Mouse (Mus musculus): ENCODE results near the gene Slc46a1. TPM values are rescaled to one million over a fixed set of nuclear protein-coding genes. Genes with fewer than 3 reads are reported as not detected.
A peak's percentile ranks its signal among the peaks of the same experiment; 100 is the strongest.

Gene Slc46a1
- polyA plus RNA-seq, 1 experiment, result 9.1 TPM

- Histone ChIP-seq H3K4me1 (ENCODE audit: control insufficient read depth, insufficient read depth, low read length) (no peaks in the 10 kb centered on the region), H3K27me3 (ENCODE audit: control insufficient read depth, insufficient read depth, low read length, poor library complexity, severe bottlenecking) (no peaks in the 10 kb centered on the region), H3K9me3 (replicated peaks; ENCODE audit: control insufficient read depth, insufficient read depth, low read length, poor library complexity, severe bottlenecking) (no peaks in the 10 kb centered on the region), H3K9ac (ENCODE audit: low read depth, poor library complexity, severe bottlenecking) (no peak overlapping the region), H3K4me3 (ENCODE audit: low read depth, low read length) (no peak overlapping the region), H3K27ac (ENCODE audit: insufficient read depth, low read length) (no peak overlapping the region), H3K36me3 (ENCODE audit: control insufficient read depth, insufficient read depth, low read length, poor library complexity, severe bottlenecking) (peaks cover 4% of the 10 kb centered on the region; the same call in 1 of the 2 replicates)
- TF ChIP-seq POLR2A (IDR thresholded peaks at IDR 0.05; ENCODE audit: insufficient read depth, low read length) (no peak), CTCF (IDR thresholded peaks at IDR 0.05; ENCODE audit: low read depth, low read length) (no peak), EP300 (IDR thresholded peaks at IDR 0.05; ENCODE audit: insufficient read depth, low read depth, low read length) (no peak)
These were observed 35.2 kb downstream of the Slc46a1 start for GRCm38 (mm10) chr11:78500623-78501202.

- Histone ChIP-seq H3K9me3 (replicated peaks; ENCODE audit: control insufficient read depth, insufficient read depth, low read length, poor library complexity, severe bottlenecking) (no peaks in the 10 kb centered on the region), H3K27ac (ENCODE audit: insufficient read depth, low read length) (no peak overlapping the region), H3K27me3 (ENCODE audit: control insufficient read depth, insufficient read depth, low read length, poor library complexity, severe bottlenecking) (no peaks in the 10 kb centered on the region), H3K36me3 (ENCODE audit: control insufficient read depth, insufficient read depth, low read length, poor library complexity, severe bottlenecking) (peaks cover 10% of the 10 kb centered on the region), H3K4me1 (ENCODE audit: control insufficient read depth, insufficient read depth, low read length) (no peaks in the 10 kb centered on the region), H3K9ac (ENCODE audit: low read depth, poor library complexity, severe bottlenecking) (no peak overlapping the region), H3K4me3 (ENCODE audit: low read depth, low read length) (no peak overlapping the region)
- TF ChIP-seq POLR2A (IDR thresholded peaks at IDR 0.05; ENCODE audit: insufficient read depth, low read length) (no peak), EP300 (IDR thresholded peaks at IDR 0.05; ENCODE audit: insufficient read depth, low read depth, low read length) (no peak), CTCF (IDR thresholded peaks at IDR 0.05; ENCODE audit: low read depth, low read length) (no peak)
These were observed 36.0 kb downstream of the Slc46a1 start for GRCm38 (mm10) chr11:78501529-78501928.

GRCm38 (mm10) chr11:78502909-78503650, 37.6 kb downstream of the Slc46a1 start, which contains the start of gene Sebox:
TSS of gene Sebox (plus strand) at chr11:78503447.
- Histone ChIP-seq H3K36me3 (ENCODE audit: control insufficient read depth, insufficient read depth, low read length, poor library complexity, severe bottlenecking) (peaks cover 25% of the 10 kb centered on the region), H3K4me3 (ENCODE audit: low read depth, low read length) (no peak within 1 kb of the TSS), H3K27ac (ENCODE audit: insufficient read depth, low read length) (no peak within 1 kb of the TSS), H3K4me1 (ENCODE audit: control insufficient read depth, insufficient read depth, low read length) (no peaks in the 10 kb centered on the region), H3K27me3 (ENCODE audit: control insufficient read depth, insufficient read depth, low read length, poor library complexity, severe bottlenecking) (no peaks in the 10 kb centered on the region), H3K9me3 (replicated peaks; ENCODE audit: control insufficient read depth, insufficient read depth, low read length, poor library complexity, severe bottlenecking) (no peaks in the 10 kb centered on the region), H3K9ac (ENCODE audit: low read depth, poor library complexity, severe bottlenecking) (no peak within 1 kb of the TSS)
- no peak for TF ChIP-seq POLR2A (IDR thresholded peaks at IDR 0.05; ENCODE audit: insufficient read depth, low read length)

GRCm38 (mm10) chr11:78505430-78505829, 39.9 kb downstream of the Slc46a1 start:
- TF ChIP-seq CTCF (IDR thresholded peaks at IDR 0.05; ENCODE audit: low read depth, low read length) (no peak), EP300 (IDR thresholded peaks at IDR 0.05; ENCODE audit: insufficient read depth, low read depth, low read length) (no peak), POLR2A (IDR thresholded peaks at IDR 0.05; ENCODE audit: insufficient read depth, low read length) (no peak)
- Histone ChIP-seq H3K36me3 (ENCODE audit: control insufficient read depth, insufficient read depth, low read length, poor library complexity, severe bottlenecking) (peaks cover 46% of the 10 kb centered on the region), H3K27me3 (ENCODE audit: control insufficient read depth, insufficient read depth, low read length, poor library complexity, severe bottlenecking) (no peaks in the 10 kb centered on the region), H3K9me3 (replicated peaks; ENCODE audit: control insufficient read depth, insufficient read depth, low read length, poor library complexity, severe bottlenecking) (no peaks in the 10 kb centered on the region), H3K4me1 (ENCODE audit: control insufficient read depth, insufficient read depth, low read length) (no peaks in the 10 kb centered on the region), H3K27ac (ENCODE audit: insufficient read depth, low read length) (no peak overlapping the region), H3K9ac (ENCODE audit: low read depth, poor library complexity, severe bottlenecking) (no peak overlapping the region), H3K4me3 (ENCODE audit: low read depth, low read length) (no peak overlapping the region)

GRCm38 (mm10) chr11:78509148-78509547, 43.7 kb downstream of the Slc46a1 start:
- Histone ChIP-seq H3K9me3 (replicated peaks; ENCODE audit: control insufficient read depth, insufficient read depth, low read length, poor library complexity, severe bottlenecking) (no peaks in the 10 kb centered on the region), H3K27ac (ENCODE audit: insufficient read depth, low read length) (no peak overlapping the region), H3K4me1 (ENCODE audit: control insufficient read depth, insufficient read depth, low read length) (no peaks in the 10 kb centered on the region), H3K4me3 (ENCODE audit: low read depth, low read length) (no peak overlapping the region), H3K27me3 (ENCODE audit: control insufficient read depth, insufficient read depth, low read length, poor library complexity, severe bottlenecking) (no peaks in the 10 kb centered on the region), H3K36me3 (ENCODE audit: control insufficient read depth, insufficient read depth, low read length, poor library complexity, severe bottlenecking) (peaks cover 48% of the 10 kb centered on the region), H3K9ac (ENCODE audit: low read depth, poor library complexity, severe bottlenecking) (no peak overlapping the region)
- TF ChIP-seq CTCF (IDR thresholded peaks at IDR 0.05; ENCODE audit: low read depth, low read length), result peak; percentile 39
- no peak for TF ChIP-seq POLR2A (IDR thresholded peaks at IDR 0.05; ENCODE audit: insufficient read depth, low read length)

All from ES-Bruce4 (cell line).